Mouse (Mus musculus) liver, adult 2 months (tissue): ENCODE measurements around the gene Tmem135. TPM values are rescaled to one million over a fixed set of nuclear protein-coding genes. Genes with fewer than 3 reads are reported as not detected.

ENCODE experiments used
- DNase-seq: peaks from one replicate; pipeline ENCODE4 v3.0.0-alpha.2; 2011; ENCODE audit warnings: low read depth, low spot score; ENCODE audit errors: extremely low read depth
- H3K27ac ChIP-seq: fragments of 200-500 bp; replicated peaks from 2 replicates; pipeline ENCODE4 v1.5.1; 2012; ENCODE audit warnings: low read depth, mild to moderate bottlenecking, control low read depth, inconsistent platforms, low read length; ENCODE audit not compliant: insufficient read depth
- H3K27me3 ChIP-seq: fragments of 200-500 bp; 2 replicates; pipeline ENCODE4 v1.6.1; 2012; ENCODE audit warnings: mild to moderate bottlenecking, moderate library complexity, low read length, inconsistent platforms; ENCODE audit not compliant: control insufficient read depth, insufficient read depth
- H3K36me3 ChIP-seq: fragments of 200-500 bp; 2 replicates; pipeline ENCODE4 v1.6.1; 2012; ENCODE audit warnings: low read length, inconsistent platforms; ENCODE audit not compliant: control insufficient read depth, insufficient read depth
- H3K4me1 ChIP-seq: fragments of 200-500 bp; 2 replicates; pipeline ENCODE4 v1.6.1; 2011; ENCODE audit warnings: low read length; ENCODE audit not compliant: control insufficient read depth, insufficient read depth
- H3K4me3 ChIP-seq: fragments of 200-500 bp; 2 replicates; pipeline ENCODE4 v1.5.1; 2011; ENCODE audit warnings: low read depth, mild to moderate bottlenecking, control low read depth, low read length, moderate library complexity; ENCODE audit not compliant: insufficient read depth
- H3K79me2 ChIP-seq: fragments of 200-500 bp; 2 replicates; pipeline ENCODE4 v1.6.1; 2012; ENCODE audit warnings: inconsistent platforms, mild to moderate bottlenecking, low read length, moderate library complexity; ENCODE audit not compliant: control insufficient read depth, insufficient read depth
- H3K9ac ChIP-seq: fragments of 200-500 bp; 2 replicates; pipeline ENCODE4 v1.6.1; 2012; ENCODE audit warnings: low read depth, mild to moderate bottlenecking, control low read depth, inconsistent platforms, low read length
- CTCF ChIP-seq: fragments of 200-500 bp; IDR thresholded peaks from 2 replicates; pipeline ENCODE4 v1.5.1; 2011; ENCODE audit warnings: low read depth, low read length, control low read depth
- POLR2A ChIP-seq: fragments of 200-500 bp; IDR thresholded peaks from 2 replicates; pipeline ENCODE4 v1.6.1; 2011; ENCODE audit warnings: low read length, control low read depth; ENCODE audit not compliant: insufficient read depth; ENCODE audit errors: extremely low read depth
- WGBS: fragments of 180-500 bp; shearing (Covaris S2); methylation state at CpG from one replicate; pipeline ENCODE4 v1.1.7; 2018; 5-methylcytosine and 5-hydroxymethylcytosine counted together
- polyA plus RNA-seq: library from polyadenylated mRNA; depleted of rRNA; stranded (reverse); fragments of >200 nt; gene quantifications from 2 replicates; pipeline ENCODE4 v1.2.3, GENCODE M21; 2012
- total RNA-seq: library from RNA; depleted of rRNA; stranded (reverse); fragments of >200 nt; gene quantifications from 2 replicates; pipeline ENCODE4 v1.2.3, GENCODE M21; 2014

Tmem135 gene
- total and polyA plus RNA-seq, 2 experiments = 60.4 to 108 TPM

- H3K4me3 ChIP-seq = no peak overlapping the region
- no peaks in the 10 kb centered on the region for H3K27me3 ChIP-seq
- TF ChIP-seq POLR2A = no peak
- TF ChIP-seq CTCF = no peak
- no peak overlapping the region for H3K27ac ChIP-seq
- DNase-seq = peak; percentile 23
- H3K4me1 ChIP-seq = peaks cover 2% of the 10 kb centered on the region; the same call in 1 of the 2 replicates
- 16% methylated on average over 5 of the region's 5 CpGs for WGBS
- H3K9ac ChIP-seq = no peak overlapping the region
- H3K36me3 ChIP-seq = no peaks in the 10 kb centered on the region
- no peaks in the 10 kb centered on the region for H3K79me2 ChIP-seq
Measured at GRCm38 (mm10) chr7:89427101-89427500, 23.1 kb upstream of the Tmem135 start.

GRCm38 (mm10) chr7:89425803-89426725, 22.0 kb upstream of the Tmem135 start:
- Histone ChIP-seq H3K36me3 (no peaks in the 10 kb centered on the region), H3K4me1 (peaks cover 2% of the 10 kb centered on the region; the same call in 1 of the 2 replicates), H3K4me3 (no peak overlapping the region), H3K27ac (no peak overlapping the region), H3K27me3 (no peaks in the 10 kb centered on the region), H3K9ac (no peak overlapping the region), H3K79me2 (no peaks in the 10 kb centered on the region)
- TF ChIP-seq CTCF = no peak
- TF ChIP-seq POLR2A = no peak
- WGBS = 40% methylated on average over 11 of the region's 11 CpGs
- DNase-seq = peak; percentile 39

GRCm38 (mm10) chr7:89424659-89425058, 20.6 kb upstream of the Tmem135 start:
- TF ChIP-seq POLR2A (no peak), CTCF (no peak)
- no peaks in the 10 kb centered on the region for H3K27me3 ChIP-seq
- peaks cover 2% of the 10 kb centered on the region; the same call in 1 of the 2 replicates for H3K4me1 ChIP-seq
- 88% methylated on average over 5 of the region's 5 CpGs for WGBS
- H3K27ac ChIP-seq = no peak overlapping the region
- no peaks in the 10 kb centered on the region for H3K36me3 ChIP-seq
- no peaks in the 10 kb centered on the region for H3K79me2 ChIP-seq
- no peak for DNase-seq
- H3K4me3 ChIP-seq = no peak overlapping the region
- no peak overlapping the region for H3K9ac ChIP-seq

- 0 out of 2 replicates have a peak overlapping the region, but pooled peaks have one; percentile 23 for H3K27ac ChIP-seq
- no peak overlapping the region for H3K9ac ChIP-seq
- no peaks in the 10 kb centered on the region for H3K27me3 ChIP-seq
- TF ChIP-seq CTCF (no peak), POLR2A (no peak)
- H3K4me3 ChIP-seq = no peak overlapping the region
- DNase-seq = peak; percentile 82
- no peaks in the 10 kb centered on the region for H3K79me2 ChIP-seq
- WGBS = 39% methylated on average over 8 of the region's 8 CpGs
- H3K36me3 ChIP-seq = no peaks in the 10 kb centered on the region
- peaks cover 2% of the 10 kb centered on the region; the same call in 1 of the 2 replicates for H3K4me1 ChIP-seq
Measured at GRCm38 (mm10) chr7:89423688-89424255, 19.8 kb upstream of the Tmem135 start.

GRCm38 (mm10) chr7:89423194-89423593, 19.2 kb upstream of the Tmem135 start:
- Histone ChIP-seq H3K36me3 (no peaks in the 10 kb centered on the region), H3K79me2 (no peaks in the 10 kb centered on the region), H3K9ac (no peak overlapping the region), H3K4me3 (no peak overlapping the region), H3K27ac (no peak overlapping the region), H3K27me3 (no peaks in the 10 kb centered on the region), H3K4me1 (peaks cover 2% of the 10 kb centered on the region; the same call in 1 of the 2 replicates)
- TF ChIP-seq CTCF (no peak), POLR2A (no peak)
- peak; percentile 98 for DNase-seq
- 4% methylated on average over 5 of the region's 5 CpGs for WGBS
